Mouse (Mus musculus) ES-E14 (cell line): ENCODE data around the gene Cox8a.

Experiments used
- CHD2 ChIP-seq: IDR thresholded peaks from 2 replicates; pipeline ENCODE4 v1.6.1; 2014; ENCODE audit warnings: mild to moderate bottlenecking, low read depth, low read length, inconsistent platforms
- HCFC1 ChIP-seq: IDR thresholded peaks from 2 replicates; pipeline ENCODE4 v1.6.1; 2012; ENCODE audit warnings: low read length, inconsistent platforms, borderline replicate concordance; ENCODE audit not compliant: insufficient read depth
- MAFK ChIP-seq: IDR thresholded peaks from 2 replicates; pipeline ENCODE4 v1.6.1; 2014; ENCODE audit warnings: mild to moderate bottlenecking, low read depth, low read length, inconsistent platforms; ENCODE audit not compliant: insufficient read depth
- ZC3H11A ChIP-seq: IDR thresholded peaks from 2 replicates; pipeline ENCODE4 v1.6.1; 2012; ENCODE audit warnings: low read depth, mild to moderate bottlenecking, inconsistent platforms, low read length, borderline replicate concordance
- ZNF384 ChIP-seq: IDR thresholded peaks from 2 replicates; pipeline ENCODE4 v1.6.1; 2012; ENCODE audit warnings: low read depth, low read length, inconsistent platforms

- TF ChIP-seq MAFK (no peak), HCFC1 (no peak), ZNF384 (no peak), ZC3H11A (no peak), CHD2 (no peak)
Observed at GRCm38 (mm10) chr19:7223488-7223887, 6.1 kb upstream of the Cox8a start.
